Mouse (Mus musculus): ENCODE measurements around the gene Cd163. TPM values are rescaled to one million over a fixed set of nuclear protein-coding genes. Genes with fewer than 3 reads are reported as not detected.

Gene Cd163
- polyA plus RNA-seq, 1 experiment from 2014 or later: 0.08 TPM

- Histone ChIP-seq H3K27ac (ENCODE audit: low read depth, low read length) (no peak overlapping the region), H3K4me1 (ENCODE audit: control insufficient read depth, insufficient read depth, low read length) (no peaks in the 10 kb centered on the region), H3K27me3 (replicated peaks; ENCODE audit: control insufficient read depth, insufficient read depth, low read length) (no peaks in the 10 kb centered on the region), H3K9ac (ENCODE audit: low read length) (no peak overlapping the region), H3K4me3 (ENCODE audit: low read depth, low read length) (no peak overlapping the region), H3K36me3 (ENCODE audit: control insufficient read depth, insufficient read depth, low read length) (no peaks in the 10 kb centered on the region), H3K9me3 (replicated peaks; ENCODE audit: control insufficient read depth, low read length) (no peaks in the 10 kb centered on the region), H3K4me2 (ENCODE audit: low read length) (no peak overlapping the region)
- WGBS: 78% methylated on average over 4 of the region's 4 CpGs
- ATAC-seq (no peak), DNase-seq (ENCODE audit: low spot score) (peak; percentile 7)
Observed at GRCm38 (mm10) chr6:124345096-124345495, 40.6 kb downstream of the Cd163 start.

- H3K27ac ChIP-seq (ENCODE audit: low read depth, low read length): no peak overlapping the region
- no peak overlapping the region for H3K9ac ChIP-seq (ENCODE audit: low read length)
- H3K4me2 ChIP-seq (ENCODE audit: low read length): no peak overlapping the region
- H3K36me3 ChIP-seq (ENCODE audit: control insufficient read depth, insufficient read depth, low read length): no peaks in the 10 kb centered on the region
- H3K27me3 ChIP-seq (replicated peaks; ENCODE audit: control insufficient read depth, insufficient read depth, low read length): no peaks in the 10 kb centered on the region
- no peak for ATAC-seq
- no peak overlapping the region for H3K4me3 ChIP-seq (ENCODE audit: low read depth, low read length)
- 88% methylated on average over 6 of the region's 6 CpGs for WGBS
- no peaks in the 10 kb centered on the region for H3K9me3 ChIP-seq (replicated peaks; ENCODE audit: control insufficient read depth, low read length)
- DNase-seq (ENCODE audit: low spot score): no peak
- no peaks in the 10 kb centered on the region for H3K4me1 ChIP-seq (ENCODE audit: control insufficient read depth, insufficient read depth, low read length)
Observed at GRCm38 (mm10) chr6:124346613-124347012, 42.2 kb downstream of the Cd163 start.

GRCm38 (mm10) chr6:124353246-124353645, 48.8 kb downstream of the Cd163 start:
- no peak overlapping the region for H3K9ac ChIP-seq (ENCODE audit: low read length)
- no peaks in the 10 kb centered on the region for H3K36me3 ChIP-seq (ENCODE audit: control insufficient read depth, insufficient read depth, low read length)
- 91% methylated on average over 2 of the region's 2 CpGs for WGBS
- no peak overlapping the region for H3K4me3 ChIP-seq (ENCODE audit: low read depth, low read length)
- no peak overlapping the region for H3K27ac ChIP-seq (ENCODE audit: low read depth, low read length)
- ATAC-seq (no peak), DNase-seq (ENCODE audit: low spot score) (no peak)
- no peaks in the 10 kb centered on the region for H3K4me1 ChIP-seq (ENCODE audit: control insufficient read depth, insufficient read depth, low read length)
- no peak overlapping the region for H3K4me2 ChIP-seq (ENCODE audit: low read length)
- no peaks in the 10 kb centered on the region for H3K27me3 ChIP-seq (replicated peaks; ENCODE audit: control insufficient read depth, insufficient read depth, low read length)
- H3K9me3 ChIP-seq (replicated peaks; ENCODE audit: control insufficient read depth, low read length): no peaks in the 10 kb centered on the region

- ATAC-seq (no peak), DNase-seq (ENCODE audit: low spot score) (no peak)
- Histone ChIP-seq H3K4me2 (ENCODE audit: low read length) (no peak overlapping the region), H3K36me3 (ENCODE audit: control insufficient read depth, insufficient read depth, low read length) (no peaks in the 10 kb centered on the region), H3K27me3 (replicated peaks; ENCODE audit: control insufficient read depth, insufficient read depth, low read length) (no peaks in the 10 kb centered on the region), H3K4me3 (ENCODE audit: low read depth, low read length) (no peak overlapping the region), H3K4me1 (ENCODE audit: control insufficient read depth, insufficient read depth, low read length) (no peaks in the 10 kb centered on the region), H3K9ac (ENCODE audit: low read length) (no peak overlapping the region), H3K27ac (ENCODE audit: low read depth, low read length) (no peak overlapping the region), H3K9me3 (replicated peaks; ENCODE audit: control insufficient read depth, low read length) (no peaks in the 10 kb centered on the region)
- 84% methylated on average over 6 of the region's 6 CpGs for WGBS
Observed at GRCm38 (mm10) chr6:124358953-124359352, 54.5 kb downstream of the Cd163 start.

GRCm38 (mm10) chr6:124360549-124360948, 56.1 kb downstream of the Cd163 start:
- ATAC-seq: no peak

GRCm38 (mm10) chr6:124364328-124364727, 59.9 kb downstream of the Cd163 start:
- H3K27me3 ChIP-seq (replicated peaks; ENCODE audit: control insufficient read depth, insufficient read depth, low read length): no peaks in the 10 kb centered on the region
- H3K9ac ChIP-seq (ENCODE audit: low read length): no peak overlapping the region
- no peaks in the 10 kb centered on the region for H3K9me3 ChIP-seq (replicated peaks; ENCODE audit: control insufficient read depth, low read length)
- H3K4me1 ChIP-seq (ENCODE audit: control insufficient read depth, insufficient read depth, low read length): no peaks in the 10 kb centered on the region
- no peak overlapping the region for H3K4me2 ChIP-seq (ENCODE audit: low read length)
- no peak for DNase-seq (ENCODE audit: low spot score)
- no peak overlapping the region for H3K27ac ChIP-seq (ENCODE audit: low read depth, low read length)
- H3K4me3 ChIP-seq (ENCODE audit: low read depth, low read length): no peak overlapping the region
- WGBS: 56% methylated on average over 5 of the region's 5 CpGs
- no peaks in the 10 kb centered on the region for H3K36me3 ChIP-seq (ENCODE audit: control insufficient read depth, insufficient read depth, low read length)
- ATAC-seq: no peak

More at GRCm38 (mm10) chr6:124360549-124360948, 56.1 kb downstream of the Cd163 start:
- H3K9ac ChIP-seq (ENCODE audit: low read length): no peak overlapping the region
- H3K36me3 ChIP-seq (ENCODE audit: control insufficient read depth, insufficient read depth, low read length): no peaks in the 10 kb centered on the region
- H3K4me3 ChIP-seq (ENCODE audit: low read depth, low read length): no peak overlapping the region
- no peaks in the 10 kb centered on the region for H3K4me1 ChIP-seq (ENCODE audit: control insufficient read depth, insufficient read depth, low read length)
- H3K27ac ChIP-seq (ENCODE audit: low read depth, low read length): no peak overlapping the region
- no peak overlapping the region for H3K4me2 ChIP-seq (ENCODE audit: low read length)
- no peaks in the 10 kb centered on the region for H3K27me3 ChIP-seq (replicated peaks; ENCODE audit: control insufficient read depth, insufficient read depth, low read length)
- no peaks in the 10 kb centered on the region for H3K9me3 ChIP-seq (replicated peaks; ENCODE audit: control insufficient read depth, low read length)
- WGBS: 58% methylated on average over 6 of the region's 6 CpGs
- DNase-seq (ENCODE audit: low spot score): no peak

- no peak for ATAC-seq
- no peaks in the 10 kb centered on the region for H3K27me3 ChIP-seq (replicated peaks; ENCODE audit: control insufficient read depth, insufficient read depth, low read length)
- 90% methylated on average over 6 of the region's 6 CpGs for WGBS
- no peaks in the 10 kb centered on the region for H3K4me1 ChIP-seq (ENCODE audit: control insufficient read depth, insufficient read depth, low read length)
- no peak overlapping the region for H3K9ac ChIP-seq (ENCODE audit: low read length)
- no peaks in the 10 kb centered on the region for H3K36me3 ChIP-seq (ENCODE audit: control insufficient read depth, insufficient read depth, low read length)
- no peak for DNase-seq (ENCODE audit: low spot score)
- no peak overlapping the region for H3K27ac ChIP-seq (ENCODE audit: low read depth, low read length)
- no peaks in the 10 kb centered on the region for H3K9me3 ChIP-seq (replicated peaks; ENCODE audit: control insufficient read depth, low read length)
- H3K4me2 ChIP-seq (ENCODE audit: low read length): no peak overlapping the region
- H3K4me3 ChIP-seq (ENCODE audit: low read depth, low read length): no peak overlapping the region
Observed at GRCm38 (mm10) chr6:124373584-124374206, 69.2 kb downstream of the Cd163 start.

GRCm38 (mm10) chr6:124374683-124375082, 70.2 kb downstream of the Cd163 start:
- no peak for DNase-seq (ENCODE audit: low spot score)
- WGBS: 81% methylated on average over 4 of the region's 4 CpGs
- Histone ChIP-seq H3K27ac (ENCODE audit: low read depth, low read length) (no peak overlapping the region), H3K4me3 (ENCODE audit: low read depth, low read length) (no peak overlapping the region), H3K27me3 (replicated peaks; ENCODE audit: control insufficient read depth, insufficient read depth, low read length) (no peaks in the 10 kb centered on the region), H3K9me3 (replicated peaks; ENCODE audit: control insufficient read depth, low read length) (no peaks in the 10 kb centered on the region), H3K36me3 (ENCODE audit: control insufficient read depth, insufficient read depth, low read length) (no peaks in the 10 kb centered on the region), H3K4me1 (ENCODE audit: control insufficient read depth, insufficient read depth, low read length) (no peaks in the 10 kb centered on the region), H3K9ac (ENCODE audit: low read length) (no peak overlapping the region), H3K4me2 (ENCODE audit: low read length) (no peak overlapping the region)
- ATAC-seq: no peak

GRCm38 (mm10) chr6:124375435-124375884, 71.0 kb downstream of the Cd163 start:
- Histone ChIP-seq H3K9ac (ENCODE audit: low read length) (no peak overlapping the region), H3K27ac (ENCODE audit: low read depth, low read length) (no peak overlapping the region), H3K27me3 (replicated peaks; ENCODE audit: control insufficient read depth, insufficient read depth, low read length) (no peaks in the 10 kb centered on the region), H3K4me3 (ENCODE audit: low read depth, low read length) (no peak overlapping the region), H3K36me3 (ENCODE audit: control insufficient read depth, insufficient read depth, low read length) (no peaks in the 10 kb centered on the region), H3K9me3 (replicated peaks; ENCODE audit: control insufficient read depth, low read length) (no peaks in the 10 kb centered on the region), H3K4me2 (ENCODE audit: low read length) (no peak overlapping the region), H3K4me1 (ENCODE audit: control insufficient read depth, insufficient read depth, low read length) (no peaks in the 10 kb centered on the region)
- ATAC-seq (no peak), DNase-seq (ENCODE audit: low spot score) (no peak)
- 85% methylated on average over 11 of the region's 11 CpGs for WGBS
